Mouse (Mus musculus): ENCODE results near the gene Cypt14. TPM values are rescaled to one million over a fixed set of nuclear protein-coding genes. Genes with fewer than 3 reads are reported as not detected.
"Not testable (repeated sequence)": the region's sequence is repeated elsewhere in the genome, so short reads cannot be mapped to it uniquely, and the experiment has no call there.

Cypt14 gene
- not detected for total RNA-seq (2021)
- long read RNA-seq, experiment 1 = 0 reads
- long read RNA-seq, experiment 2 = 0 reads

DNA sequence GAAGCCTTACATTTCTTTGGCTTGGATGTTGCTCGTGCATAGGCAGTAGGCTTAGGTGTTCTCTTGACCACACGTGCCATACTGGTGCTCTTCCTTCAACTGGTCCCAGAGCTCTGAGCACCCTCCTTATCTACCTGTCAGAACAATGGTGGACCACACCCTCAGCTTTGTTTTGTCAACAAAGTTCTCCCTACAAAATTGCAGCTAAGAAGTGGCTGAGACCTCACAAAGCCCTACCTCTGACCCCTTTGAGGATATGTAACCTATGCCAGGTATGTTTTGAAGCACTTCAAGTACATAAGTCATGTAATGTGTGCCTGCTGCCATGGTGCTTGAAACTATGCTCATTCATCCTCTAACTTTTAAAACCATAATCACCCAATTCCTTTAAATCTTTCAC is at the start of gene Cypt14:
Cypt14 (minus strand) TSS at position 101 of the 400 bp plus-strand sequence.
- DNase-seq = not testable (repeated sequence)

Measured in gastrocnemius, postnatal 25 days (tissue).